Mouse (Mus musculus) myocyte (in vitro differentiated cells): Measurements from ENCODE around the gene Aptx.

Source experiments
- POLR2A ChIP-seq: IDR thresholded peaks from one replicate; pipeline ENCODE4 v1.6.1; 2011; ENCODE audit warnings: low read depth, mild to moderate bottlenecking, control low read depth, moderate library complexity; ENCODE audit not compliant: insufficient read length
- USF1 ChIP-seq: IDR thresholded peaks from one replicate; pipeline ENCODE4 v1.6.1; 2011; ENCODE audit warnings: low read depth, mild to moderate bottlenecking, control low read depth, moderate library complexity

GRCm38 (mm10) chr4:40680250-40680860 lies 22.6 kb downstream of the Aptx start:
- TF ChIP-seq USF1 (no peak), POLR2A (no peak)
